Mouse (Mus musculus) G1E (cell line): ENCODE results near the gene Myo1a. TPM values are rescaled to one million over a fixed set of nuclear protein-coding genes. Genes with fewer than 3 reads are reported as not detected.

ENCODE experiments used
- ATAC-seq: 2 replicates; pipeline ENCODE4 v1.8.0; 2016; ENCODE audit warnings: mild to moderate bottlenecking; ENCODE audit not compliant: insufficient number of reproducible peaks, poor library complexity, low FRiP score, severe bottlenecking; ENCODE audit errors: extremely low read depth
- DNase-seq: peaks from one replicate; pipeline ENCODE4 v3.0.0; 2012; ENCODE audit warnings: low spot score
- H3K27me3 ChIP-seq: 2 replicates; pipeline ENCODE4 v1.6.1; 2012; ENCODE audit warnings: mild to moderate bottlenecking, low read length, inconsistent platforms; ENCODE audit not compliant: insufficient read depth
- H3K36me3 ChIP-seq: replicated peaks from 2 replicates; pipeline ENCODE3; 2012; ENCODE audit warnings: mild to moderate bottlenecking, inconsistent platforms
- H3K4me1 ChIP-seq: 2 replicates; pipeline ENCODE4 v1.6.1; 2012; ENCODE audit warnings: low read depth, low read length, inconsistent platforms, mixed read lengths; ENCODE audit not compliant: insufficient read depth
- H3K4me3 ChIP-seq: 2 replicates; pipeline ENCODE4 v1.5.1; 2012; ENCODE audit warnings: low read depth, mild to moderate bottlenecking, inconsistent platforms, low read length, moderate library complexity, mixed read lengths
- H3K9me3 ChIP-seq: replicated peaks from 2 replicates; pipeline ENCODE4 v1.6.1; 2012; ENCODE audit warnings: inconsistent platforms
- CTCF ChIP-seq: IDR thresholded peaks from 2 replicates; pipeline ENCODE4 v1.5.1; 2012; ENCODE audit warnings: low read depth, low read length, inconsistent platforms, mixed read lengths
- GATA1 ChIP-seq: IDR thresholded peaks from 2 replicates; pipeline ENCODE4 v1.6.1; 2012; ENCODE audit warnings: borderline replicate concordance, low read length, inconsistent platforms, mixed read lengths
- GATA2 ChIP-seq: IDR thresholded peaks from 2 replicates; pipeline ENCODE4 v1.6.1; 2012; ENCODE audit warnings: low read depth, low read length, inconsistent platforms, borderline replicate concordance
- POLR2AphosphoS5 ChIP-seq: IDR thresholded peaks from 2 replicates; pipeline ENCODE4 v1.6.1; 2012; ENCODE audit warnings: low read depth, low read length, inconsistent platforms; ENCODE audit not compliant: insufficient replicate concordance
- TAL1 ChIP-seq: conservative IDR thresholded peaks from 2 replicates; pipeline ENCODE4 v1.6.1; 2012; ENCODE audit warnings: low read depth, low read length, inconsistent platforms, mixed read lengths
- polyA plus RNA-seq: library from polyadenylated mRNA; stranded (reverse); fragments of >175 nt; gene quantifications from 2 replicates; pipeline ENCODE4 v1.2.3, GENCODE M21; 2012
- total RNA-seq, 2 experiments: library from RNA; stranded (forward) in 1 of 2; stranded (reverse) in 1 of 2; fragments of 200-1000 nt in 1 of 2; fragments of >200 nt in 1 of 2; fragmentation: Nextera tagmentation in 1 of 2; gene quantifications; 2 replicates each; pipeline ENCODE4 v1.2.3; 2014 to 2017

Gene Myo1a
- total and polyA plus RNA-seq, 3 experiments: 0.09 to 0.23 (median 0.16) TPM

DNA sequence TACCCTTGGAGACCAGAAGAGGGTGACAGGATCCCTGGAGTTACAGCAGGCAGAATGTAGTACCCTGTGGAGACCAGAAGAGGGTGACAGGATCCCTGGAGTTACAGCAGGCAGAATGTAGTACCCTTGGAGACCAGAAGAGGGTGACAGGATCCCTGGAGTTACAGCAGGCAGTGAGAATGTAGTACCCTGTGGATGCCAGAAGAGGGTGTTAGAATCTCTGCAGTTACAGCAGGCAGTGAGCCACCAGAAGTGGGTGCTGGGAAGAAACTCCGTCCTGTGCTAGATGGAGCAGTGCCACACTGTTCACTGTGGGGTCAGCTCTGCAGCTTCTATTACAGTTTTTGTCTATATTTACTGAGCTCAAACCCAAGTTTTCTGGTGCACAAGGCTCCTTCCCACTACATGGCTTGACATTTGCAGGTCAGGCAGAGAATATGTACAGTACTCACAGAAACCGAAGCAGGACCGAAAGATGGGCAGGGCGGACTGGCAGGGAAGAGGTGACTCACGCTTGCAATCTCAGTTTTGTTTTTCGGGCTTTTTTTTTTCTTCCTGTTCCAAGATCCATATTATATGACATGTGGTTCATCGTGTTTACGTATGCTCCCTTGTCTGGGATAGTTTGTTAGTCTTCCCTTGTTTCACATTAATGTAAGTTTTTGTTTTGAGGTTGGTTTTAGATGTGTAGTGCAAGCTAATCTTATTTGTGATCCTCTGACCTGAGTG lies 30.0 kb upstream of the Myo1a start:
- Histone ChIP-seq H3K27me3 (no peaks in the 10 kb centered on the region), H3K4me1 (peaks cover 50% of the 10 kb centered on the region), H3K9me3 (peaks cover 3% of the 10 kb centered on the region; the same call in 1 of the 2 replicates), H3K4me3 (no peak overlapping the region), H3K36me3 (peaks cover 15% of the 10 kb centered on the region)
- ATAC-seq (peak; percentile 55), DNase-seq (no peak)
- TF ChIP-seq CTCF (peak; percentile 100), POLR2AphosphoS5 (no peak)

DNA sequence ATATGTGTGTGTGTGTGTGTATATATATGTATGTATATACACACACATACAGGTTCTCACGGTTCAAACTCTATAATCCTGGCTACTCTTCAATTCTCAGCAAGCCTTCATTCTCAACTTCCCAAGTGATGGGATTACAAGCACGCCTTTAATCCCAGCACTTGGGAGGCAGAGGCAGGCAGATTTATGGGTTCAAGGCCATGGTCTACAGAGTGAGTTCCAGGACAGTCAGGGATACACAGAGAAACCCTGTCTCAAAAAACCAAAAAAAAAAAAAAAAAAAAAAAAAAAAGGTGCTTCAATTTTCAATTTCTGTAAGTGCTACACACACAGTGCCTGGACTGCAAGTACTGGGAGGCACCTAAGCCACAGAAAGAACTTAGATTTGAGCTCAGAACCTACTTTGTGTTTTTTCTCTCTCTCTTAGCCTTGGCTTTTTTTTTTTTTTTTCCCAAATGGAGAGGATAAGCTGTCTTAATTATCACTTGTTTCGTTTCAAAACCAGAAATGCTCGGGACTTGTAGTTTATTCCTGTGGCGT lies 29.0 kb upstream of the Myo1a start:
- Histone ChIP-seq H3K36me3 (peaks cover 20% of the 10 kb centered on the region), H3K4me3 (peak overlapping the region; percentile 82; the same call in 1 of the 2 replicates), H3K9me3 (peaks cover 3% of the 10 kb centered on the region; the same call in 1 of the 2 replicates), H3K4me1 (peaks cover 42% of the 10 kb centered on the region), H3K27me3 (no peaks in the 10 kb centered on the region)
- TF ChIP-seq TAL1: no peak
- no peak for TF ChIP-seq GATA2
- no peak for TF ChIP-seq POLR2AphosphoS5
- no peak for TF ChIP-seq GATA1
- TF ChIP-seq CTCF: no peak
- DNase-seq (no peak), ATAC-seq (no peak)

DNA sequence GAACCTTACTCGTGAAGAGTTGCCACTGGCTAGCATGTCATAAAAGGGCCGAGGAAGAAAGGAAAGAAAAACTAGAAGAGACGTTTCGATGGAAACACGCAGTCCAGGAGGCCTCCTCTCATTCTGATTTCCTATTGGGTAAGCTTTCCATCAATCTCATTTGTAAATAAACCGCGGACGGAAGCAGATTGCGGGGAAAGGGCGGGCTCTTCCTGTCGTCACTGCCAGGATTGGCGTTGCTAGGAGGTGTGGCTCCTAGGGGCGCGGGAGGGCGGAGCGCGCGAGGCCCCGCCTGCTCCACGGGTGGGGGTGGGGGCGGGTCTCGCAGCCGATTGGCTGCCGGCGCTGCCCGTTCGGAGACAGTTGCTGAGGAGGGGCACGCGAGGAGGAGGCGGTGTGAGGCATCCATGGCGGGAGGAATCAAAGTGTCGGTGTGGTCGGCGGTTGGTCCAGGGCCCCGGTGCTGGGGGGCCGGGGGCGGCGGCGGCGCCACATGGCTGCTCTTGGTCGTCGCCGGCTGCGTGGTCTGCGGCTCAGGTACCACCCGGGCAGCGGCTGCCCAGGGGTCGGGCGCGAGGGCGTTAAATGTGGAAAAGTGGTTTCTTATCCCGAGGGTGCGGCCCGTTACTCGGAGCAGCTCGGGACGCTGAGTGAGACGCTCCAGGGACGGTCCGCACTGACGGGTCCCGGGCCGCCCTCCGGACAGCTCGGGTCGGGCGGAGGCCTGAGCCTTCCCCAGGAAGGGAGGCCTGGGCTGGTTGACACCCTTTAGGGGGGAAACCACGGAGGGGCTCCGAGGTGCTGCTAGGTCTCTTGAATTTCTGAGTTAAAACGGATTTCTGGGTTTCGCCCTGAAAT lies 28.1 kb upstream of the Myo1a start:
- no peaks in the 10 kb centered on the region for H3K27me3 ChIP-seq
- peaks cover 3% of the 10 kb centered on the region; the same call in 1 of the 2 replicates for H3K9me3 ChIP-seq
- peaks cover 44% of the 10 kb centered on the region for H3K4me1 ChIP-seq
- H3K36me3 ChIP-seq: peaks cover 26% of the 10 kb centered on the region
- peak; percentile 91 for ATAC-seq
- DNase-seq: peak; percentile 93
- no peak for TF ChIP-seq GATA1
- no peak for TF ChIP-seq CTCF
- no peak for TF ChIP-seq TAL1
- peak overlapping the region; percentile 82 for H3K4me3 ChIP-seq

DNA sequence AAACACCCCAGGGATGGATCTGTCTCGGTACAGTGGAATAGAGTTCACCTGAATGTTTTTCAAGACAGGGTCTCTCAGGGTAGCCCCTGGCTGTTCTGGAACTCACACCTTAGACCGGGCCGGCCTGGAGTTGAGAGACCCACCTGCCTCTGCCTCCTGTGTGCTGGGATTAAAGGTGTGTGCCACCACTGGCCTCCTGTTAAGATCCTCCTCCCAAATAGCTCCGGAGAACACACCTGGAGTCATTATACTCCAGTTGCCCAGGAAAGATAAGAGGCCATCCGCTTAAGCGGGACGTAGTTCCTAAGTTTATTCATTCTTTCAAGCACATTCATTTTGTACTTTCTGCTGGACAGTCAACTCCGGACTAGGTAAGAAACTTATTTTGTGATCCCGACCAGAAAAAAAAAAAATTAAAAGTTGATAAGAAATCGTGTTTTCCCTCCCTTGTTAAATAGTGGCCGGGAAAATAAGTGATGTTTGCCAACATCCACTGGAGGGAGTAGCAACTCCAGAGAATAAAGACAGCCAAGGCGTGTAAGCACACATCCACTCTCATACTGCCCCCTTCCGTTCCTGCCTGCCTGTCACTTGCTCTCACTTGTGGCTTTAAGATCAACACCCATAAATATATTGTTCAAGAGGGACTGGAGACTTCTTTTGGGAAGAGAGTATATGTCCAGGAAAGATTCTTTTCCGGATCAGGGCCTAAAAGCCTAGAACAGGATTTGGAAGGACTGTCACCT lies 27.2 kb upstream of the Myo1a start:
- peak; percentile 41; the same call in 1 of the 2 replicates for ATAC-seq
- Histone ChIP-seq H3K27me3 (no peaks in the 10 kb centered on the region), H3K9me3 (peaks cover 3% of the 10 kb centered on the region; the same call in 1 of the 2 replicates), H3K4me3 (peak overlapping the region; percentile 82), H3K4me1 (peaks cover 46% of the 10 kb centered on the region), H3K36me3 (peaks cover 30% of the 10 kb centered on the region)
- TF ChIP-seq GATA1 (no peak), CTCF (peak; percentile 56), GATA2 (no peak)
- no peak for DNase-seq

DNA sequence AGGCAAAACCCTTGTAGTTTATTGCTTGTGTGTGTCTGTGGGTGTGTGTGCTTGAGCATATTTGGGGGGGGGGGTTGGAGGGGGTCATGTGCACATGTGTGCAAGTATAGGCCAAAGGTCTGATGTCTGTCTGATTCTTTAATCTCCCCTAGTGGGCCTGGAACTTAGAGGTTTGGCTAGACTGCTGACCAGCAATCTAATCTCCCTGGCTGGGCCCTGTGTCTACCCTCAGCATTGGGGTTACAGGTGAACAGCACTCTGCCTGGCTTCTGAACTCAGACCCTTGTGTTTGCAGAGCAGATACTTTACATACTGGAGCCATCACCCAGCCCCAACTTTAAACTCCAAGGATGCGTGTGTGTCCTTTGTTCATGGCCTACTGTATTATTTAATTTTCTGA lies 25.8 kb upstream of the Myo1a start:
- no peak overlapping the region for H3K4me3 ChIP-seq
- DNase-seq (no peak), ATAC-seq (no peak)
- H3K27me3 ChIP-seq: no peaks in the 10 kb centered on the region
- no peaks in the 10 kb centered on the region; the same call in 1 of the 2 replicates for H3K9me3 ChIP-seq
- H3K36me3 ChIP-seq: peaks cover 37% of the 10 kb centered on the region
- H3K4me1 ChIP-seq: peaks cover 43% of the 10 kb centered on the region
- TF ChIP-seq CTCF: no peak
- TF ChIP-seq TAL1: no peak
- TF ChIP-seq POLR2AphosphoS5: no peak
- TF ChIP-seq GATA2: no peak
- no peak for TF ChIP-seq GATA1

DNA sequence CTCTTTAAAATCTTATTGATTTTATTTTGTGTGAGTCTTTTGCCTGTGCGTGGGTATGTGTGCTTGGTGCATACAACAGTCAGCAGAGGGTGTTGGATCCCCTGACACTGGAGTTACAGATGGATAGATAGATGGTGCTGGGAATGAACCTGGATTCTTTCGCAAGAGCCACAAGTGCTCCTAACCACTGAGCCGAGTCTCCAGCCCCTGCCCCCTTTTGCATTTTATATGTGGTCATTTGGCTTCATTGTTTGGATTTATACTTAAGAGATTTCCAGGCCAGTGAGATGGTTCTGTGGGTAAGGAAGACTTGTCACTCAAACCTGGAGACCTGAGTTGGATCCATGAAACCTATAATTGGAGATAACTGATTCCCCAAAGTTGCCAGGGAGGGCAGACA lies 25.1 kb upstream of the Myo1a start:
- ATAC-seq: no peak
- H3K36me3 ChIP-seq: peaks cover 37% of the 10 kb centered on the region
- H3K9me3 ChIP-seq: no peaks in the 10 kb centered on the region; the same call in 1 of the 2 replicates
- DNase-seq: no peak
- H3K4me3 ChIP-seq: no peak overlapping the region
- TF ChIP-seq TAL1 (no peak), POLR2AphosphoS5 (no peak), GATA1 (no peak), CTCF (no peak)
- H3K27me3 ChIP-seq: no peaks in the 10 kb centered on the region
- peaks cover 41% of the 10 kb centered on the region for H3K4me1 ChIP-seq
